Mouse (Mus musculus) left cerebral cortex, adult 11 months (tissue): ENCODE data around the gene Adora1.
A peak's percentile ranks its signal among the peaks of the same experiment; 100 is the strongest.

ENCODE experiments used
- DNase-seq: peaks from one replicate; pipeline ENCODE4 v3.0.0; 2022; ENCODE audit warnings: low spot score

Adora1 gene

GRCm38 (mm10) chr1:134215751-134216628 is 19.2 kb downstream of the Adora1 start:
- no peak for DNase-seq

- DNase-seq = no peak
Measured at GRCm38 (mm10) chr1:134215059-134215458, 20.2 kb downstream of the Adora1 start.

GRCm38 (mm10) chr1:134213405-134213804 is 21.8 kb downstream of the Adora1 start:
- DNase-seq = no peak

- DNase-seq = no peak
Measured at GRCm38 (mm10) chr1:134212351-134212750, 22.9 kb downstream of the Adora1 start.

DNA sequence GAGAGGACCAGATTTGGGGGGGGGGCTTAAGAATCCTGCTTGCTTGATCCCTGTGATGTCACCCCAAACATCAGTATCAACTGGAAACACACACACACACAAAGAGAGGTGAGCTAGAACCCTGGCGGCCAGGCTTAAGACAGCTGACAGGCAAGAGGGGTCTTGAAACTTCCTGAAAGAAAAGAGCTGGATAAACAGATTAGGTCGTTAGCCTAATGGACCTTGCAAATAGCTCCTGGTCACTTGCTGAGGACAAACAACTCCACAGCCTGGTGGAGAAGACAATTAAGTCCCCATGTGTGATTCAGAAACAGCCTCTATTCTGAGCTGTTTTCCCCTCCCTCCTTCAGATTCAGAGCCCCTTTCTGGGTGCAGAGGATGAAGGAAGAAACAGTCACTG is 23.6 kb downstream of the Adora1 start:
- no peak for DNase-seq

GRCm38 (mm10) chr1:134211043-134211442 is 24.2 kb downstream of the Adora1 start:
- no peak for DNase-seq

DNA sequence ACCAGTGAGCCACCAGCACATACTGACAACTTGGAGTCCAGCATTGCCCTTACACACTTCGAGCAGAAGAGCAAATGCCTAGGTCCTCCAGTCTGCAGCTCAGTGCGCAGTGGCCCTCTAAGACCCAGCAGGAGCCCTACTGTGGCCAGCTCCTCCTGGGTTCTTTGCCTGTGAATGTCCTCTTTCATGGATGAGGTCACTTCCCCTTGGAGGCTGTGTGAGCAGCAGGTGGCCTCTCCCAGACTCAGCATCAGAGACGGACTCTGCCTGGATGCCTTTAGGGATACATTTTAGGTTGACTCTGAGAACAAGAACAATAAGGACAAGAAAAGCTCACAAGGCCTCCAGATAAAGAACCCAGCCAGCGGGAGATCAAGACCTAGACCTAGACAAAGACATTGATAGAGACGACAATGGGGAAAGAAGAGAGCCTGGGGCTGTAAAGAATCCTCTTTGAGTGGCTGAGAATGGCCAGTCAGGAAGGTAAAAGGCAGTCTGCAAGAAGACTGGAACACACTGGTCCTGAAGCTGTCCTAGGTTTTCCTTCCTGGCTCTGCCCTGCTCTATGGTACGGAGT is 25.0 kb downstream of the Adora1 start:
- no peak for DNase-seq

DNA sequence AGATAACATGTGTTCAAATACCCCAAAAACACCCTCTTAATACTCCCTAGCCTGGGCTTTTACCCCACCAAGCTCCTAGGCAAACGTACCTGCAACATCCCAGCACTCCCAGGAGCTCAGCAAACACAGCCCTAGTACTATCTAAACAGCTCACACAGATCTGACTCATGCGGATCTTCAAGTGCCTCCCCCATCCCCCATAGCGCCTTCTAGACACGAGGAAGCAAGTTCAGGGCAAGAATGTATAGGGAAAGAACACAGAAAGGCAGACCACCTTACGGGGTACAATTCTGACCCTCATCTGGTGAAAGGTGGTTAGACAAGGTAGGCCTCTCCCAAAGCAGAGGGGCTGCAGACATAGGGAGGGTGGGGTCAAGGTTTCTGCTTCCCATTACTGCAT is 29.1 kb downstream of the Adora1 start:
- DNase-seq = no peak

DNA sequence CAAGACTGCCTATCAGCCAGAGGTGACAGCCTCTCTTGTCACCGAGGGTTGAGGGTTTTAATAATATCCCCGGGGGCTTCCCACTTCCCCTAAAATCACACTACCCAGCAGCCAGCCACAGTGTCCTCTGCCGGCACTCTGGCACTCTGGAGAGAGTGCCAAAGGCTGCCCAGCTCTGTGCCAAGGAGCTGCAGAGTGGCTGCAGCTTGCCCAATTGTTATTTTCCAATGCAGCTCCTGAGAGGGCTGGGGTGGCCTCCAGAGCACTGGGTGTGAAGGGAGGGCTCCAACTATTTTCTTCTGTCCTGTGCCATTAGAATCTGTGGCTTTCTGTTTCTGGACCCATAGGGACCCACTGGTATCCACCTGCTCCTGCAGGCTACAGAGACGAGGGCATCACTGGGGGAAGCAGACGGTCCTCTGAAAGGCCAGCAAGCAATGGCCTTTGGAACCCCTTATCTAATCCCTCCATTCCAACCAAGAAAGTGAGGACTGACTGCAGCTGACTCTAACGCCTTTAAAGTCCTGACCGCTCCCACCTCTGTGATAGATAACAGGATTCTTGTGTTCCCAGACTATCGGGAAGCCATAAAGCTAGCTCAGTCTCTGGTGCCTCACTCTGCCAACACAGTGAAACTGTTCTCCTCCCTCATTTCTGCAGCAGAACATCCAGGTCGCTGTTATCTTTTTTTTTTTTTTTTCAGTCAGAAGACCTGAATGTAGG is 29.8 kb downstream of the Adora1 start:
- DNase-seq = no peak

DNA sequence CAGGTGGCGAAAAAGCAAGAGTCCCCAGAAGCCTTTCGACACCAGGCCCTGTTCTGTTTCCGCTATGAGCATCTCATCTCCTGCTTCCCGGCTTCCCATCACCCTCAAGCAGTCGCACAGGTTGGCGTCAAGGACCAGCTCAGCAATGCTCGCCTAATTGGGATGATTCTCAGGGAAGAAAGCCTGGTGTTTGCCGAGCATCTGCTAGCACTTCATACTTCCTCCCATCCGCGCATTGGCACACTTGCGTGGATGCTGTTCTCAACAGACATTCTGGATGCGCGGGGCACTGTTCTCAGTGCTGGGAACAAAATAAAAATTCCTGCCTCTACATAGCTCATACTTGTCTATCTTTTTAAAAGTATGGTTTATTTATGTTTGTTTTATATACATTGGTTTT is 31.0 kb downstream of the Adora1 start:
- DNase-seq = no peak

GRCm38 (mm10) chr1:134201751-134202420 is 33.3 kb downstream of the Adora1 start:
- no peak for DNase-seq

GRCm38 (mm10) chr1:134200998-134201686 is 34.1 kb downstream of the Adora1 start:
- no peak for DNase-seq

DNA sequence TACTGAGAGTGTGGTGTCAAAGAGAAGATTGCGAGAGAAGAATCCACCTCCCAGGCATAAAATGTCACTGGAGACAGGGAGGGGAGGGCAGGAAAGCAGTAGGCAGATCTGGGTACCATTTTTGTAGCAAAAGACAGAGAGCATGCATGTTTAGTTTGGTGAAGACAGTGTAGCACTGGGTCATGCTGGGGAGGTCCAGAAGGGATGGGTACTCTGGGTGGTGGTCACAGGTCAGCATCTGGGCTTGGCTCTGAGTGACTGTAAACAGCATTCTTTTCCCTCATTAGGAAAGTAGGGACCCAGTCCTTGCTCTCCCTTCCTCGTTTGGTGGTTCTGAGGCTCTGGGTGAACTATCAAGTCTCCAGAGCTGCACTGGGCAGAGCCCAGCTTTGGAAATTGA is 34.8 kb downstream of the Adora1 start:
- DNase-seq = no peak

- DNase-seq = no peak
Measured at GRCm38 (mm10) chr1:134198197-134198995, 36.8 kb downstream of the Adora1 start.

GRCm38 (mm10) chr1:134197325-134197982 is 37.8 kb downstream of the Adora1 start:
- no peak for DNase-seq

DNA sequence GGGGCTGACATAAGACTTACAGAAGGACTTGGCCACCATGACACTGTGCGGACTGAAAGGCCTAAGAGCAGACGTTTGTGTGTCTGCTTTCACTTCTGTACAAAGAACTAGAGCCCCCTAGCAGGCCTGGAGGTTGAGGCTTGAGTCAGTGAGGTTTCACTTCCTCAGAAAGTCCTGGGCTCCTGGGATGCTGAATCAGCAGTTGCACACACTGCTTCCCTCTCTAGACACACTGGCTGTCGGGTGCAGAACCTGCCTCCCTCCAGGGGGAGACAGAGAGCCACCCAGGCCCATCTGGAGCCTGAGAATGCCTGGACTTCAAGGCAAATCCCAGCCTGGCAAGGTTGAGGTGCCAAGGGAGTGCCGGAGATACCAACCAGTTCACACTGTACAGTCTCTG is 38.8 kb downstream of the Adora1 start:
- peak; percentile 73 for DNase-seq

GRCm38 (mm10) chr1:134195979-134196378 is 39.3 kb downstream of the Adora1 start:
- no peak for DNase-seq

GRCm38 (mm10) chr1:134195571-134195970 is 39.7 kb downstream of the Adora1 start:
- DNase-seq = no peak

DNA sequence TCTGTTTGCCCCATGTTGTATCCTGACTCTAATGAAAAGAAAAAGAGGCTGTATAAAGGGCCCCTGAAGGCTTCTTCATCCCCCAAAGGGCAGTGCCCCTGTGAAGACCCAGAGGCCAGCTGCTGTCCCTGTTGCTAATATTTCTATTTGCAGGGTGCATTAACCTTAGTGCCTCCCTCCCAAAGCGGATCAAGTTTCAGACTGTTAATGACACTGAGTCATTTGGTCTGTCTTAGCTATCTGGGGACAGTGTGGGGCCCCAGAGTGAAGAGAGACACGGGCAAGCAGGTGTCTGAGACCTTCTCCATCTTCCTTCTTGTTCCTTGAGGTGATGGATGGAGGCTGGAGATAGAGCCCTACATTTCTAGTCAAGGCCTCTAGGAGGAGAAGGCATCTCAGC is 40.1 kb downstream of the Adora1 start:
- no peak for DNase-seq

GRCm38 (mm10) chr1:134194298-134195022 is 40.8 kb downstream of the Adora1 start:
- DNase-seq = no peak
